Mouse (Mus musculus) G1E-ER4 (cell line): ENCODE results near the gene Txk. TPM values are rescaled to one million over a fixed set of nuclear protein-coding genes. Genes with fewer than 3 reads are reported as not detected.

Experiments used
- GATA1 ChIP-seq: IDR thresholded peaks from one replicate; pipeline ENCODE4 v1.8.0; 2012; ENCODE audit warnings: low read length, inconsistent platforms
- polyA plus RNA-seq: library from polyadenylated mRNA; stranded (reverse); fragments of >175 nt; gene quantifications from 2 replicates; pipeline ENCODE4 v1.2.3, GENCODE M21; 2012

The Txk gene
- not detected in 2 replicates for polyA plus RNA-seq

GRCm38 (mm10) chr5:72752585-72752984 is at the start of gene Txk:
Gene Txk (minus strand): TSS chr5:72752777.
- no peak for TF ChIP-seq GATA1

- TF ChIP-seq GATA1: no peak
These were observed 46.0 kb upstream of the Txk start for GRCm38 (mm10) chr5:72798563-72798962.

GRCm38 (mm10) chr5:72796186-72796613 is 43.6 kb upstream of the Txk start:
- no peak for TF ChIP-seq GATA1

GRCm38 (mm10) chr5:72793309-72793850 is 40.8 kb upstream of the Txk start:
- no peak for TF ChIP-seq GATA1

- no peak for TF ChIP-seq GATA1
These were observed 39.2 kb upstream of the Txk start for GRCm38 (mm10) chr5:72791789-72792188.

- no peak for TF ChIP-seq GATA1
These were observed 38.8 kb upstream of the Txk start for GRCm38 (mm10) chr5:72791386-72791785.

GRCm38 (mm10) chr5:72785451-72785850 is 32.9 kb upstream of the Txk start:
- no peak for TF ChIP-seq GATA1

- no peak for TF ChIP-seq GATA1
These were observed 32.1 kb upstream of the Txk start for GRCm38 (mm10) chr5:72784719-72785118.

GRCm38 (mm10) chr5:72783957-72784356 is 31.4 kb upstream of the Txk start:
- TF ChIP-seq GATA1: no peak

- TF ChIP-seq GATA1: no peak
These were observed 30.5 kb upstream of the Txk start for GRCm38 (mm10) chr5:72783123-72783522.

GRCm38 (mm10) chr5:72781776-72782175 is 29.2 kb upstream of the Txk start:
- no peak for TF ChIP-seq GATA1

GRCm38 (mm10) chr5:72776595-72776994 is 24.0 kb upstream of the Txk start:
- TF ChIP-seq GATA1: no peak

- no peak for TF ChIP-seq GATA1
These were observed 23.6 kb upstream of the Txk start for GRCm38 (mm10) chr5:72776127-72776526.

GRCm38 (mm10) chr5:72769841-72770240 is 17.3 kb upstream of the Txk start:
- TF ChIP-seq GATA1: no peak

GRCm38 (mm10) chr5:72763546-72763945 is 11.0 kb upstream of the Txk start:
- TF ChIP-seq GATA1: no peak

GRCm38 (mm10) chr5:72763025-72763424 is 10.4 kb upstream of the Txk start:
- no peak for TF ChIP-seq GATA1

- TF ChIP-seq GATA1: no peak
These were observed 9.2 kb upstream of the Txk start for GRCm38 (mm10) chr5:72761758-72762157.

- no peak for TF ChIP-seq GATA1
These were observed 8.7 kb upstream of the Txk start for GRCm38 (mm10) chr5:72761237-72761636.
